Mouse (Mus musculus): ENCODE results near the gene Tgtp2. TPM values are rescaled to one million over a fixed set of nuclear protein-coding genes. Genes with fewer than 3 reads are reported as not detected.
"Not testable (repeated sequence)": the region's sequence is repeated elsewhere in the genome, so short reads cannot be mapped to it uniquely, and the experiment has no call there.

The Tgtp2 gene
- polyA plus RNA-seq (2015; fragmentation: Nextera tagmentation; extraction: Ambion mirVana): not detected in 2 replicates

GRCm38 (mm10) chr11:49063713-49064469 is at the start of gene Tgtp2:
Tgtp2 (minus strand) TSS chr11:49064206.
- not testable (repeated sequence) for H3K9me3 ChIP-seq; H3K4me3 ChIP-seq; H3K36me3 ChIP-seq; H3K4me2 ChIP-seq; H3K4me1 ChIP-seq (replicated peaks); ATAC-seq (ENCODE audit: low FRiP score); H3K27ac ChIP-seq; H3K27me3 ChIP-seq; H3K9ac ChIP-seq
- WGBS: 81% methylated on average over 5 of the region's 5 CpGs

- no peaks in the 10 kb centered on the region for H3K9me3 ChIP-seq
- no peak for ATAC-seq (ENCODE audit: low FRiP score)
- 90% methylated on average over 6 of the region's 6 CpGs for WGBS
- no peaks in the 10 kb centered on the region for H3K4me1 ChIP-seq (replicated peaks)
- no peak overlapping the region for H3K27ac ChIP-seq
- H3K36me3 ChIP-seq: no peaks in the 10 kb centered on the region
- no peak overlapping the region for H3K4me2 ChIP-seq
- no peaks in the 10 kb centered on the region for H3K27me3 ChIP-seq
- no peak overlapping the region for H3K4me3 ChIP-seq
- no peak overlapping the region for H3K9ac ChIP-seq
Measured at GRCm38 (mm10) chr11:49112624-49113219, 48.7 kb upstream of the Tgtp2 start.

- H3K27ac ChIP-seq: no peak overlapping the region
- no peaks in the 10 kb centered on the region for H3K27me3 ChIP-seq
- H3K9ac ChIP-seq: no peak overlapping the region
- no peak overlapping the region for H3K4me3 ChIP-seq
- H3K9me3 ChIP-seq: no peaks in the 10 kb centered on the region
- H3K4me2 ChIP-seq: no peak overlapping the region
- ATAC-seq (ENCODE audit: low FRiP score): no peak
- no peaks in the 10 kb centered on the region for H3K36me3 ChIP-seq
- no peaks in the 10 kb centered on the region for H3K4me1 ChIP-seq (replicated peaks)
- WGBS: 79% methylated on average over 1 of the region's 1 CpGs
Measured at GRCm38 (mm10) chr11:49111000-49111399, 47.0 kb upstream of the Tgtp2 start.

- Histone ChIP-seq H3K4me2 (no peak overlapping the region), H3K4me1 (replicated peaks) (no peaks in the 10 kb centered on the region), H3K9me3 (no peaks in the 10 kb centered on the region), H3K27ac (no peak overlapping the region), H3K9ac (no peak overlapping the region), H3K36me3 (no peaks in the 10 kb centered on the region), H3K4me3 (no peak overlapping the region), H3K27me3 (no peaks in the 10 kb centered on the region)
- ATAC-seq (ENCODE audit: low FRiP score): no peak
- 38% methylated on average over 1 of the region's 1 CpGs for WGBS
Measured at GRCm38 (mm10) chr11:49108833-49109232, 44.8 kb upstream of the Tgtp2 start.

- Histone ChIP-seq H3K9ac (no peak overlapping the region), H3K36me3 (no peaks in the 10 kb centered on the region), H3K4me3 (no peak overlapping the region), H3K4me1 (replicated peaks) (no peaks in the 10 kb centered on the region), H3K4me2 (no peak overlapping the region), H3K27ac (no peak overlapping the region), H3K9me3 (no peaks in the 10 kb centered on the region), H3K27me3 (no peaks in the 10 kb centered on the region)
- WGBS: 75% methylated on average over 10 of the region's 10 CpGs
- no peak for ATAC-seq (ENCODE audit: low FRiP score)
Measured at GRCm38 (mm10) chr11:49107650-49108537, 43.9 kb upstream of the Tgtp2 start.

- ATAC-seq (ENCODE audit: low FRiP score): no peak
Measured at GRCm38 (mm10) chr11:49105752-49106151, 41.7 kb upstream of the Tgtp2 start.

GRCm38 (mm10) chr11:49103047-49103693 is 39.2 kb upstream of the Tgtp2 start:
- Histone ChIP-seq H3K9me3 (no peaks in the 10 kb centered on the region), H3K4me2 (0 out of 2 replicates have a peak overlapping the region, but pooled peaks have one; percentile 2), H3K27me3 (no peaks in the 10 kb centered on the region), H3K4me3 (no peak overlapping the region), H3K4me1 (replicated peaks) (no peaks in the 10 kb centered on the region), H3K9ac (0 out of 2 replicates have a peak overlapping the region, but pooled peaks have one; percentile 9), H3K27ac (no peak overlapping the region), H3K36me3 (no peaks in the 10 kb centered on the region)
- peak; percentile 86 for ATAC-seq (ENCODE audit: low FRiP score)
- WGBS: 22% methylated on average over 8 of the region's 8 CpGs

More at GRCm38 (mm10) chr11:49105752-49106151, 41.7 kb upstream of the Tgtp2 start:
- Histone ChIP-seq H3K27me3 (no peaks in the 10 kb centered on the region), H3K27ac (no peak overlapping the region), H3K4me1 (replicated peaks) (no peaks in the 10 kb centered on the region), H3K4me3 (no peak overlapping the region), H3K9me3 (no peaks in the 10 kb centered on the region), H3K36me3 (no peaks in the 10 kb centered on the region), H3K9ac (no peak overlapping the region), H3K4me2 (no peak overlapping the region)
- WGBS: 73% methylated on average over 1 of the region's 1 CpGs

GRCm38 (mm10) chr11:49101500-49101899 is 37.5 kb upstream of the Tgtp2 start:
- H3K4me3 ChIP-seq: no peak overlapping the region
- no peak overlapping the region for H3K4me2 ChIP-seq
- no peak overlapping the region for H3K9ac ChIP-seq
- no peaks in the 10 kb centered on the region for H3K9me3 ChIP-seq
- no peaks in the 10 kb centered on the region for H3K36me3 ChIP-seq
- no peak overlapping the region for H3K27ac ChIP-seq
- WGBS: 58% methylated on average over 5 of the region's 5 CpGs
- no peak for ATAC-seq (ENCODE audit: low FRiP score)
- no peaks in the 10 kb centered on the region for H3K4me1 ChIP-seq (replicated peaks)
- no peaks in the 10 kb centered on the region for H3K27me3 ChIP-seq

- Histone ChIP-seq H3K36me3 (no peaks in the 10 kb centered on the region), H3K4me3 (no peak overlapping the region), H3K9ac (no peak overlapping the region), H3K27ac (no peak overlapping the region), H3K9me3 (no peaks in the 10 kb centered on the region), H3K27me3 (no peaks in the 10 kb centered on the region), H3K4me2 (no peak overlapping the region), H3K4me1 (replicated peaks) (no peaks in the 10 kb centered on the region)
- ATAC-seq (ENCODE audit: low FRiP score): no peak
- 86% methylated on average over 3 of the region's 3 CpGs for WGBS
Measured at GRCm38 (mm10) chr11:49100409-49100808, 36.4 kb upstream of the Tgtp2 start.

- Histone ChIP-seq H3K27me3 (no peaks in the 10 kb centered on the region), H3K4me1 (replicated peaks) (no peaks in the 10 kb centered on the region), H3K27ac (no peak overlapping the region), H3K4me2 (no peak overlapping the region), H3K4me3 (no peak overlapping the region), H3K36me3 (no peaks in the 10 kb centered on the region), H3K9ac (no peak overlapping the region), H3K9me3 (no peaks in the 10 kb centered on the region)
- 85% methylated on average over 4 of the region's 4 CpGs for WGBS
- ATAC-seq (ENCODE audit: low FRiP score): no peak
Measured at GRCm38 (mm10) chr11:49095367-49095766, 31.4 kb upstream of the Tgtp2 start.

- H3K4me2 ChIP-seq: no peak overlapping the region
- no peak overlapping the region for H3K27ac ChIP-seq
- no peak overlapping the region for H3K4me3 ChIP-seq
- H3K9me3 ChIP-seq: no peaks in the 10 kb centered on the region
- H3K27me3 ChIP-seq: no peaks in the 10 kb centered on the region
- ATAC-seq (ENCODE audit: low FRiP score): no peak
- 91% methylated on average over 6 of the region's 6 CpGs for WGBS
- H3K36me3 ChIP-seq: no peaks in the 10 kb centered on the region
- no peaks in the 10 kb centered on the region for H3K4me1 ChIP-seq (replicated peaks)
- H3K9ac ChIP-seq: no peak overlapping the region
Measured at GRCm38 (mm10) chr11:49093861-49094660, 30.1 kb upstream of the Tgtp2 start.
